Mouse (Mus musculus): Measurements from ENCODE around the gene Ecm1.

The Ecm1 gene

DNA sequence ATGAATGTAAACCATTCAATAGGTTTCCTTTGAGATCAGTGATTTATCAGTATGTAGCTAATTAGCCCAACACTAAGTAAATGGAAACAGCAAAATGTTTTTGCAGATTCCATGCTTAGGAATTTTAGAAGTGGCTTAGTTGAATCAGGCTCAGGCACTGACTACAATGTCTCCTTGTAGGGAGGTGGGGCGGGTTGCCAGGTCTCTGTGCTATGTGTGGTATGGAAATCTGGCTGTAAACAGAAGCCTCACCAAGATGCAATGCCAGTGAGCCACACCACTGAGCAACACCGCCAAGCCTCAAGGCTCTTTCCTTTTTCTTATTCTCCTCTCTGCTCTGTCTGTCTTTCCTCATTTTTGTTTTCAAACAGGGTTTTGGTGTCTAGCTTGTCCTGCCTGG lies 10.5 kb downstream of the Ecm1 start:
- no peak for DNase-seq (ENCODE audit: inconsistent age in 2 of 2, low spot score in 1 of 2)

DNA sequence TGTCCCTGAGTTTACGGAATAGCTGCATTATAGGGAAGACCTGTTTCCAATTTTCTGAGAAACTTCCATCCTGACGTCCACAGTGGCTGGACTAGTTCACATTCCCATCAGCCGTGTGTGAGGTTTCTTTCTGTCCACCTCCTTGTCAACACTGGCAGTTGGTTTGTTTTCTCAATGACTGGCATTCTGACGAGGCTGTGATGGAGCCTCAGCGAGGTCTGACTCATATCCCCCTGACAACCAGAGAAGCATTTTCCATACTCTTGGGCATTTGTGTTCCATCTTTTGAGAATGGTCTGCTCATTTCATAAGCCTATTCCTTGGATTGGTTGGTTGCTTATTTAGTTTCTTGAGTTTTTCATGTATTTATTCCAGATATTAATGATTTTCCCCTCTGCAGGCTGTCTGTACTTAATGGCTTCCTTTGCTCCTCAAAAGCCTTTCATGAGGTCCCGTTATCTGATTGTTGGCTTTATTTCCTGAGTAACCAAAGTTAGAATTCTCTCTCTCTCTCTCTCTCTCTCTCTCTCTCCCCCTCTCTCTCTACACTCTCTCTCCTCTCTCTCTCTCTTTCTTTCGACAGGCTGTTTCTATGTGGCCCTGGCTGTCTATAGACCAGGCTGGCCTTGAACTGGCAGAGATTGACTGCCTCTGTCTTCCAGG lies 12.5 kb downstream of the Ecm1 start:
- peak in 1 of 2 experiments; percentile 64 for DNase-seq (ENCODE audit: inconsistent age in 2 of 2, low spot score in 1 of 2)

DNA sequence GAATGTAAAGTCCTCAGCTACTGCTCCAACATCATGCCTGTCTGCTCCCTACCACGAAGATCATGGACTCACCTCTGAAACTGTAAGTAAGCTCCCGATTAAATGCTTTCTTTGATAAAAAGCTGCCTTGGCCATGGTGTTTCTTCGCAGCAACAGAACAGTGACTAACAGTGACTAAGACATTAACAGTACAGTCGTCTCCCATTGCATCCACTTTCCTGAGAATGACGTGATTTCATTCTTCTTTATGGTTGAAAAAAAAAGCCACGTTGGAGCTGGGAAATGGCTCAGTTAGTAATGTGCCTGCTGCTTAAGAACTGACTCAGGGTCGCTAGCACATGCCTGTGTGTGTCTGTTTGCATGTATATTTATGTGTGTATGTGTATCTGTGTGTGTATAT lies 13.5 kb downstream of the Ecm1 start:
- DNase-seq (ENCODE audit: inconsistent age in 2 of 2, low spot score in 1 of 2): peak in 1 of 2 experiments; percentile 59

DNA sequence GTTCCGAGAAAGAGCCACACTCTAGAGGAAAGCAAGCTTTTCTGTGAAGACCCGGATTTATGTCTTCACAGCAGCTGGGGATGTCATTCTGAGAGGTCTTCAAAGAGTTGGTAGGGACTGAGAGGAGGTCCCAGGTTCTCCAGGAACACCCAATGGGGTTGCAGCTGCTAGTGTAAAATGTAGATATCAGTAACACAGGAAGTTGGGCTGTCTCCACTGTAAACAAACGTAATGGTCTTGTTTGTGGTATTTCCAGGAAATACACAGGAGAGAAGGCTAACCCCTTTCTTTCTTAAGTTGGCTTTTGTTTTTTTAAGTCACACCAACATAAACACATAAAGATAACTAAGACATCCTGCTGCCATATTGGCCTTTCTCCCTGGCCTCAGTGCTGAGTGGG lies 17.0 kb downstream of the Ecm1 start:
- DNase-seq (ENCODE audit: inconsistent age in 2 of 2, low spot score in 1 of 2): no peak

DNA sequence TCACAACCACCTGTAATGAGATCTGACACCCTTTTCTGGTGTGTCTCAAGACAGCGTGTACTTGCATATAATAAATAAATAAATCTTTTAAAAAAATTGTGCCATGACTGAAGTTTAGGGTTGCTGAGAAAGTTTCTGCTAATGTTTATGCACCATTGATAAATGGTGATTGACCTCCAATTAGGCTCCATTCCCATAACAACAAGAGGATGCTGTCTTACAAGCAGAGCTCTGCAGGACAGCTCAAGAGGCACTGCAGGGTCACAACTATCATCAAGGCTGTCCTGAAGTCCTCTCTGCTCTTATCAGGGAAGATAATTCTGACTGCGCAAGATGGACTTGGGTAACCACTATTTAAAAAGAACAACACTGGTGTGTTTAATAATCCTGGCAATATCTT lies 21.2 kb downstream of the Ecm1 start:
- DNase-seq (ENCODE audit: inconsistent age in 2 of 2, low spot score in 1 of 2): peak in 1 of 2 experiments; percentile 62

DNA sequence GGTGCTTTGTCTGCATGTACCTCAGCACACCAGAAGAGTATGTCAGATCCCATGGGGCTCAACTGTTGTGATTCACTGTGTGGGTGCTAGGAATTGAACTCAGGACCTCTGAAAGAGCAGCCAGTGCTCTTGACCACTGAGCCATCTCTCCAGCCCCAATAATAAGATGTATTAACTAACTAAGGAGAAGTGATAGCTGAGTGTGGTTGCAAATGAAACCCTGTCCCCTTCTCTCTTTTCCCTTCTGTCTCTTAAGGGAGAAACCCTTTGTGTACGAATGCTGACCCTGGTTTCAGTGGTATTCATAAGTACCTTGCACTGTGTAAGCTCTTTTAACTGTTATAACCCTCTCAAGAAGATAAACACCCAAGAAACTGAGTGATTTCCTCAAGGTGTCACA lies 23.3 kb downstream of the Ecm1 start:
- DNase-seq (ENCODE audit: inconsistent age in 2 of 2, low spot score in 1 of 2): no peak

DNA sequence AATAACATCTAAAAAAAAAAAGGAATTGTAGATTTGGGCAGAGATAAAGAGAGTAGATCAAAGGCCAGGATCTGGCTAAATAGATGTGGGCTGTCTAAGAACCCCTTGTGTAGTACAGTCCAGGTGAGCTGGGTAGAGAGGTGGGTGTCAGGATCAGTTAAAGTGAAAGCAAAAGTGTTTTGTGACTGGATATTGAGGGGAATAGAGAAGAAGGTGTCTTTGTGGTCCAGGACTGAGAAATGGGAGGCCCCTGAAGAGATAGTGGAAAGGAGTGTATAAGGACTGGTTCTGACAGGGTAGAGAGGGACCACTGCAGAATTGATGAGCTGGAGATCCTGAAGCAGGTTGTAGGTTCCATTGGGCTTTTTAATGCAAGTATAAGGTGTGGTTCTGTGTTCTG lies 29.4 kb downstream of the Ecm1 start:
- DNase-seq (ENCODE audit: inconsistent age in 2 of 2, low spot score in 1 of 2): no peak

DNA sequence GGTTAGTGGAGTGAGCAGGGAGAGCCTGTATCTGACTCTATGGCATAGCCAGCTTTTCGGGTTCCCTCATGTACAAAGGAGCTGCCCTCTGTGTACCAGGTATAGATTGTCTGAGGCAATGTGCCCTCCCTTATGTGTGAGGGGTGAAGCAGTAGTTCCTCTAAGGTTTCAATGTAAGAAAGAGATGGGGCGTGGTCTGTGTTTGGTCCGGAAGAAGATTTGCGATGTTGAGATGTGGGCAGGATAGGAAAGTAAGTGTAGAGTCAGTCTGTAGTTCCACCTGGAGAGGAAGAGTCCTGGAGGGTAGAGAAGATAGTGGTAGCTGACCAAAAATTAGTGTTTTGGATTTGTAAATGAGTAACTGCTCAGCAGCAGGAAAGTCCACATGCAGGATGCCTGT lies 30.3 kb downstream of the Ecm1 start:
- DNase-seq (ENCODE audit: inconsistent age in 2 of 2, low spot score in 1 of 2): no peak

DNA sequence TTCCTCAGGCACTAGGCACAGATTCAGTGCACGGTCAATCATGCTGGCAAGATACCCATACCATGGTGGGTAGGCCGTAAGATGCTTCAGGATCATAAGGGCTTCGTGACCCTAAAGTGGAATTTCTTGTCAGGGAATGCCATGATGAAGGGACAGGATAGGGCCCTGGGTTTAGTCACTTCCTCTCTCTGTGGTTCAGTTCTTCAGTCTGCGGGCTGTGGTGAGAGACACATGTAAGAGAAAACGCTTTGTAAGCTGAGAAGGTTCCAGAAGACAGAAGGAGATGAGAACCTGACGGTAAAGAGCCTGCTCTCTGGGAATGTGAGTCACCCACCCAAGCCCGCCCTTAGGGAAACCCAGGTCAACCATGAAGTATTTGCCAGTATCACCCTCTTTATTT lies 31.9 kb downstream of the Ecm1 start:
- no peak for DNase-seq (ENCODE audit: inconsistent age in 2 of 2, low spot score in 1 of 2)

DNA sequence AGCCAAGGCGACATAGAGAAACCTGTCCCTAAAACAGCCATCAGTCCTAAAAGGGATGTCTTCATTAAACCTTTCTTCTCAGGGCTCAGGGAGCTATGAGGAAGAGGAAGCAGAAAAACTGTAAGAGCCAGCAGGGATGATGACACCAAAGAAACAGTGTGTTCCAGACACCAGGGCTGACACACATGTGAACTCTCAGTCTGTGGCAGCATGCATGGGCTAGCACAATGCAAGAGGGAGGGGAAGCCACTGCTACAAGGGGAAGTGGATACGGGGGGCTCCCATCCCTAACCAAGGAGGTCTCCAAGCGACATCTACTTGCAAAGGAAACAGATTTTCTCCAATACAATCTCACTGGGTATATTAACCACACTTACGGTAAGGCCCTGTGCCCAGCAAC lies 33.1 kb downstream of the Ecm1 start:
- no peak for DNase-seq (ENCODE audit: inconsistent age in 2 of 2, low spot score in 1 of 2)

DNA sequence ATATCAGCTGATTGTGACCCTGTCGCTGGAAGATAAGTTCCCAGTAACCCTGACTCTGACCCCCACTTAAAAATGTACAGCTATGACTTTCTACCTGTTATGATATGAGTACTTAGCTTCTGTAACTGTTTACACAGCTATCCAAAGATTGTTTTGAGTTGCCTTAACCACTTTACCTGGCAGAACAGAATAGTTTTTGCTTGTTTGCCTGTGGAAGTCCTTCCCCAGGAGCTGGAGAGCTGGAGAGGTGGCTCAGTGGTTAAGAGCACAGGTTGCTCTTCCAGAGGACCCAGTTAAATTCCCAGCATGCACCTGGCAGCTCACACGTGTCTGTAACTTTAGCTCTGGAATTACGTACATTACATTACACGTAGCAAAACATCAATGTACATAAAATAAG lies 34.8 kb downstream of the Ecm1 start:
- DNase-seq (ENCODE audit: inconsistent age in 2 of 2, low spot score in 1 of 2): no peak

DNA sequence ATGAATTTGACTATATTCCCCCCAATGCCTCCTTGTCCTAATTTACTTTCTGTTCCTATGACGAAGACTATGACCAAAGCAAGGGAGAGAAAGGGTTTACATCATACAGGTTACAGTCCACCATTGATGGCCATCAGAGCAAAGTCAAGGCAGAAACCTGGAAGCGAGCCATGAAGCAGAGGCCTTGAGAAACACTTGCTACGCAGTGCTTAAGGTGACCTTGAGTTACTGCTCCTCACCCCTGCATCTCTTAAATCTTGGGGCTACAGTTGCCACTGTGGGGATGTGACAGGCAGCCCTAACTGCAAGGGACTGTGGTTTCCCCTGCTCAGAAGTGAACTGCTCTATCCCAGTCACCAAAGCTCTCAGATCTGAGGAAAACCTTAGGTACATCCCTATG lies 36.1 kb downstream of the Ecm1 start:
- peak in 1 of 2 experiments; percentile 67 for DNase-seq (ENCODE audit: inconsistent age in 2 of 2, low spot score in 1 of 2)

DNA sequence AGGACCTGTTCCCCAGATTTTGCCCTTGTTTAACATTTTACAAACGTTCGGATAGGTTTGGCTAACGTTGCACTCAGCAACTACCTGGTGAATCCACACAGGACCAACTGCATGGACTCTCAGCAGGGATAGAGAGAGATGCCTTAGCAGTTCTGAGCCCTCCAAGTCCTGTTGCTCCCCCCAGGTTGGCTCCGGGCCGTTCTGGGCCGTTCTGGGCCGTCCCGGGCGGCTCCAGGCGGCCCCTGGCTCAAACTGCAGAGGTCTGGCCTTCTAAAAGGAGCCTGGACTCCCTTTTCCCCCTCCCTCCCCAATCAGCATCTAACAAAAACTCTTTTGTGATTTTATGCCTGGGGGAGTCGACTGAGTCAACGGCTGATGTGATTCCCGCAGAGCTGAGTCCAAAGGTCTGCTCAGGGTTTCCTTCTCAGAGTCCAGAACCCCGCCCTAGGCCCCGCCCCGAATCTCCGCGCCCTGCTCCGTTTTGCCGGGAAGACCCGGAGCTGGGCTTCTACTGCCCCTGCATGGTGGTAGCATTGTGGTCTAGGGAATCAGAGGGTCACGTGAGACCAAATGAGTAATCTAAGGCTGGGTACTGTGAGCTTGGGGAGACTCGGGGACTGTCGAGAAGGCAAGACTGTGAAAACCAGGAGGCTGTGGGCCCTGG lies 37.4 kb downstream of the Ecm1 start:
- DNase-seq (ENCODE audit: inconsistent age in 2 of 2, low spot score in 1 of 2): peak; percentile 78 to 90

DNA sequence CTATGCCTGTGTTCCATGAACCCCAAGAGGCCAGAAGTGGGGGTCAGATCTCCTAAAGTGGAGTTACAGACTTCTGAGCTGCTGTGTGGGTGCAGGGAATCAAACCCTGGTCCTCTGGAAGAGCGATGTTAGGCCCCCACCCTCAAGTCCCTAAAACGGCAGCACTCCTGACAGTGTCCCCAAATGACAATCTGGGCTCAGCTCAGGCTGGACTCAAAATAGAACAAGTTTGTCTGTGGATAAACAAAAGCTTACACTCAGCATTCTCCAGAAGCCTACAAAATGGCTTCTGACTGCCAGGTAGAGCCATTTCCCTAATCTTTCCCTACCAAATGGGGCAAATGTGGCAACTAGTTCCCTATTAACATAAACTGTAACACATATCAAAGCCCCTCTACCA lies 38.3 kb downstream of the Ecm1 start:
- DNase-seq (ENCODE audit: inconsistent age in 2 of 2, low spot score in 1 of 2): no peak

DNA sequence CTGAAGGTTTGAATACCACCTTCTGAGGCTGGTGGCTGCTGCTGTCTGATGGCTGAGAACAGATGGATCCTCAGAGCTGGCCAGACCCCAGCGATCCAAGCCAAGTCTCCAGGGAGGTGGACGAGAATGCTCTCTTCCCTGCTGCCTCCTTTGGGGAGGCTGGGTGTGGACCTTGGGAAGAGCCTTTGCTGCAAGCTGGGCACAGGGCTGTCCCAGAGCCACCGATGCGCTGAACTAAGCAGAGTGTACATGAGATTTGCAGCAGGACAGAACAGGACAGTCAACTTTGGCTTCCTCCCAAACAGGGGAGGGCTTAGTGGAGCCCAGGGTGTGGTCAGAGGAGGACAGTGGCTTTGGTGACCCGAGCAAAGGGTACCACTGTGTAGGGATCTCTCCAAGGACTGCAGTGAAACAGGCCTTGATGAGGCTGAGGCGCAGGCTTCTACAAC lies 39.1 kb downstream of the Ecm1 start:
- DNase-seq (ENCODE audit: inconsistent age in 2 of 2, low spot score in 1 of 2): peak; percentile 50 to 77

DNA sequence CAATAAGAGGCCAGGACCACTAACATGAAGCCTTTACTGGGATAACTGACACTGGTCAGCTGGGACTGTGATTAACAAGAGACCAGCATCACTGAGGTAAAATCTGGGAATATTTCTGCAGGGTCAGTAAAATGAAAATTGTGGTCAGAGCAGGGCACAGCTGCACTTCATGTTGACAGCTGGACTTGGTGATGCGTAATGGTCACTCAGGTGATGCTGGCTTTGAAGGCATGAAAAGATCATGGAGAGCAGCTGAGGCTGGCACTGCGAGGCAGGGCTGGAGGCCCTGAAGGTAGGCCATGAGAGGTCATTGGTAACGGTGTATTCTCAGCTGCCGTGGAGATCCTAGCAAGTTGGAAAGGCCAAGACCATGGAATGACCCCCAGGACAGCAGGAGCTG lies 41.1 kb downstream of the Ecm1 start:
- no peak for DNase-seq (ENCODE audit: inconsistent age in 2 of 2, low spot score in 1 of 2)

DNA sequence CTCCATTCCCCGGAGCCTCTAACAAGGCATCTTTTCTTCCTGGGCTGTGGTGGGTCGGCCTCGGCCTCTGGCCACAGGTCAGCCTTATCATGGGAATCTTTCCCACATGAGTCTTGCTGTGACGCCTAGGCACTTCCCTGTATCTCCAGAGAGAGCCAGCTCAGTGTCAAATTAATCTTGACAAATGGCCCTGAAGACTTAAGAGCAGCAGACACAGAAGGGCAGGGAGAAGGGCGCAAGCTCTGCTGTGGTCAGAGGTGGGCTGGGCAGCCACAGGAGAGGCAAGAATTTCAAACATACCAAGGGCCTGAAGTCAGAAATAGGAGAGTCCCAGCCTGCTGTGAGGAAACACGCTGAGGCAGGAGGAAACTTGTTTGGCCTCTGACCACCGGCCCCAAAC lies 43.0 kb downstream of the Ecm1 start:
- peak; percentile 79 to 89 for DNase-seq (ENCODE audit: inconsistent age in 2 of 2, low spot score in 1 of 2)

DNA sequence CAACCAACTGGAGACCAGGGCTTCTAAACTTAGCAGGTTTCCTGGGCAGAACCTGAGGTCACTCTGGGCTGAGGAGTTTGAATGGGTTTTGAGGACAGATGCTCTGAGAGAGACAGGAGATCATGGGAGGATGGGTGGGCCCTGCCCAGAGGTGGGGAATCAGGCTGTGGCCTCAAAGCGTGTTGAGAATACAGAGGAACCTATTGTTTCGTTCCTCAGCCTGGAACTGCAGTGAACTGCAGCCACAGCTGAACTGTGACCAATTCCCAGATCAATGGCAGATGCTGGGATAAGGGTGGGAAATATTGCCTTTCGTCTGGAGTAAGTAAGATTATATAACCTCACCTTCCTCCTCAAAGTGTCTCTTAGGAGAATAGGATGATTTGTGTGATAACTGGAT lies 43.6 kb downstream of the Ecm1 start:
- no peak for DNase-seq (ENCODE audit: inconsistent age in 2 of 2, low spot score in 1 of 2)

DNA sequence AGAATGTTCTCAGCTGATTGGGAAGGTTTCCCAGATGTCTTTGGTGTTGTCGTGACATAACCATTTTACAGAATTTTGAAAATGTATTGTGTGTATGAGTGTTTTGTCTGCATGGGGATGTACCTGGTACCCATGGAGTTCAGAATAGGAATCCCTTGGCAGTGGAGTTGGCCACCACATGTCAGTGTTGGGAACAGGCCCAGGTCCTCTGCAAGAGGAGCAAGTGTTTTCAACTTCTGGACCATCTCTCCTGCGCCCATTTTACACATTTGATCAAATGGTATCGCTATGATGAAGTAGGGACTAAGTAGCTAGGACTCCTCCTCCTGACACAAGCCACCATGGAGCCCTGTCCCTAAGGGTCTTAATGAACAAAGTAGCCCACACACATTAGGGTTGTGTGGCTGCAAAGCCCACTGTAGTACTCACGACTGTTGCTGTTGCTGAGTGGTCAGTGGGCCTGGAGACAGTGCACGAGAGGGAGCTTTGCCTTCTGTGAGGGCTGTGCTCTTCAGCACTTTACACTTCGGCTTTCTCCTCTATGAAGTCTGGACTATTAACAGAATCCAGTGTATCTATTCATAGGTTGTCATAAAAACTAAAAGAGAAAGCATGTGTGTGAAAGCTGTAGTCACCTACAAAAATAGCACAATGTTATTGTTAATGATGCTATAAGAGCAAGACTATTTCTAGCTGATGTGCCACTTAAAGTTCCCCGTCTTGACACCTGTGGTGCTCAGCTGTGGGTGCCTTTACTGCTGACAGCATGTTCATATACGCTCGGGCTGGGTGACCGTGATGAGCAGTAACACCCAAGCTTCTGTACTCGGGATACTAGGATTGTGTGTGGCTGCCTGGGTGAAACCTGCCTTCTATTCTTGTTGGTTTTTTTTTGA lies 44.3 kb downstream of the Ecm1 start:
- DNase-seq (ENCODE audit: inconsistent age in 2 of 2, low spot score in 1 of 2): no peak

DNA sequence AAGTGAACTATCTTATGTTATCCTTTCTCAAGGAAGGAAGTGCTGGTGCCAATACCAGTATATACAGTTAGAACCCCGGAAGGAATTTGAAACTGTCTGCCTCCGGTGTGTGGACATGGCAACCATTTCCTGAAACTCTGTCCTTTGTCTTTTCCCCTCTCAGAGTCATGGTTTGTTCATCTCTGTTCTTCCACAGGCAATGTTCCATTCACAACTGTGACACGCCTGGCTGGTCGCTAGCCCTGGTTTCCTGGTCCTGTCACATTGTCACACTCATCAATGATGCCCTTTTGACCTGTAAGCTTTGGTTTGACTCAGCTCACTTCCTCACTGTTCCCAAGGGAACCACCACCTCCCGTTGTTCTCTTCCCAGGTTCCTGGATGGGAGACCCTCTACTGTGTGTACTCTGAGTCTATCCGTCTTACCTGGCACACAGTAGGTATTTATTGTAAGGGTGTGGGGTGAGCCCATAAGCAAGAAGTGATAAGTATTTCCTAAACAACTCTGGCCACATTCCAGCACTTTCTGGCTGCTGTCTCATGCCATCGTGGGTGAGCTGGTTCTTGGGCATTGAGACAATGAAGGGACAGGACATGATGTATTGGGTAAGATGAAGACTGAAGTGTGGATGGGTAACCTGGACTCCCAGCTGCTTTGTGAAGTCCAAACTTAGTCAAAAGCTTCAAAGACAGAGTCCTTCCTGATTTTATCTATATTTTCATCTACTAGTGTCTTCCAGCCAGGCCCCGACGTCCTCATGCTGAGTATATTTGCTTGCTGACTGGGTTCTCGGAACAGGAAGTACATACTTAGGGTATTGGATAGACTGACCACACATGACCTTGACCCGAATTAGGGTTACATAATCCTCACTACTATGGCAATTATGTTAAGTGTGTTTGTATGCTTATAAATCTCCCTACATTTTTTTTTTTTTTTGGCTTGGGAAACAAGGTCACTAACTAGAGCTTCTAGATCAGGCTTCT lies 45.3 kb downstream of the Ecm1 start:
- peak; percentile 42 to 82 for DNase-seq (ENCODE audit: inconsistent age in 2 of 2, low spot score in 1 of 2)

DNA sequence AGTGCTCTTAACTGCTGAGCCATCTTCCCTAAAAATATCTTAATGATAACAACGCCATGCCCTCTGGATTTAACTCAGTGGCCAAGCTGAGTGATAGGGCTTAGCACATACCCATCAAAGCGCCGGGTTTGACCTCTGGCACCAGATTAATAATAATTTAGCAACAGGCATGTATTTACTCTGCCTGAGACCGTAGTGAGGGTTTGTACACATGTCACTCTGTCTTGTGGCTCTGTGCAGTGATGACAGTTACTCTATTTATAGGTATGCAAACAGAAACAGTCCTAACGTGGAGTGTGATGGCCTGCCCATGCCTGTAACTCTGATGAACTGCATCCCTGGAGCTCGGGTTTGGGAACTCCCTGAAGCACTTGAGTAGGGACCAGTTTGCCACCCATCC lies 46.7 kb downstream of the Ecm1 start:
- DNase-seq (ENCODE audit: inconsistent age in 2 of 2, low spot score in 1 of 2): peak in 1 of 2 experiments; percentile 36

Data from adrenal gland, adult (tissue).